Mouse (Mus musculus): ENCODE measurements around the gene B3gnt6. TPM values are rescaled to one million over a fixed set of nuclear protein-coding genes. Genes with fewer than 3 reads are reported as not detected.
"Not testable (repeated sequence)": the region's sequence is repeated elsewhere in the genome, so short reads cannot be mapped to it uniquely, and the experiment has no call there.

The B3gnt6 gene
- polyA plus RNA-seq, 1 experiment from 2014 or later = 0.15 TPM

- WGBS = 66% methylated on average over 3 of the region's 3 CpGs
- H3K4me2 ChIP-seq = no peak overlapping the region
- peaks cover 76% of the 10 kb centered on the region for H3K27me3 ChIP-seq
- H3K9me3 ChIP-seq = no peaks in the 10 kb centered on the region
- no peaks in the 10 kb centered on the region for H3K36me3 ChIP-seq (replicated peaks)
- H3K27ac ChIP-seq = no peak overlapping the region
- H3K9ac ChIP-seq = no peak overlapping the region
- no peak overlapping the region for H3K4me3 ChIP-seq (replicated peaks)
- ATAC-seq (ENCODE audit: low FRiP score) = no peak
- H3K4me1 ChIP-seq = peaks cover 39% of the 10 kb centered on the region
Measured at GRCm38 (mm10) chr7:98189745-98190144, 9.5 kb downstream of the B3gnt6 start.

- Histone ChIP-seq H3K27ac (no peak overlapping the region), H3K4me2 (no peak overlapping the region), H3K9ac (no peak overlapping the region), H3K27me3 (peaks cover 75% of the 10 kb centered on the region), H3K9me3 (no peaks in the 10 kb centered on the region), H3K36me3 (replicated peaks) (no peaks in the 10 kb centered on the region), H3K4me1 (peaks cover 29% of the 10 kb centered on the region), H3K4me3 (replicated peaks) (no peak overlapping the region)
- no peak for ATAC-seq (ENCODE audit: low FRiP score)
- WGBS = 94% methylated on average over 2 of the region's 2 CpGs
Measured at GRCm38 (mm10) chr7:98188680-98189079, 10.6 kb downstream of the B3gnt6 start.

GRCm38 (mm10) chr7:98188238-98188637 is 11.0 kb downstream of the B3gnt6 start:
- Histone ChIP-seq H3K36me3 (replicated peaks) (no peaks in the 10 kb centered on the region), H3K4me3 (replicated peaks) (no peak overlapping the region), H3K27me3 (peaks cover 74% of the 10 kb centered on the region), H3K4me2 (no peak overlapping the region), H3K9ac (no peak overlapping the region), H3K4me1 (peaks cover 25% of the 10 kb centered on the region), H3K9me3 (no peaks in the 10 kb centered on the region), H3K27ac (no peak overlapping the region)
- ATAC-seq (ENCODE audit: low FRiP score) = no peak
- 93% methylated on average over 2 of the region's 2 CpGs for WGBS

DNA sequence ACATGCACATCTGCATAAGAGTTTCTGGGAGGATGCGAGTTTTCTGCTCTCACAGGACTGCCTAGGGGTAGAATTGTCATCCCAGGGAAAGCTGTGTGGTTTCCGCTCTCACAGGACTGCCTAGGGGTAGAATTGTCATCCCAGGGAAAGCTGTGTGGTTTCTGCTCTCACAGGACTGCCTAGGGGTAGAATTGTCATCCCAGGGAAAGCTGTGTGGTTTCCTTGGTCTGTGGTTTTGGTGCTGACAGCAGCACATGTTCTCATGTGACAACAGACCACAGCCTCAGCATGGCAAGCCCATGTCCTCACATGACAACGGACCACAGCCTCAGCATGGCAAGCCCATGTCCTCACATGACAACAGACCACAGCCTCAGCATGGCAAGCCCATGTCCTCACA is 11.9 kb downstream of the B3gnt6 start:
- not testable (repeated sequence) for H3K4me2 ChIP-seq
- 64% methylated on average over 3 of the region's 3 CpGs for WGBS

DNA sequence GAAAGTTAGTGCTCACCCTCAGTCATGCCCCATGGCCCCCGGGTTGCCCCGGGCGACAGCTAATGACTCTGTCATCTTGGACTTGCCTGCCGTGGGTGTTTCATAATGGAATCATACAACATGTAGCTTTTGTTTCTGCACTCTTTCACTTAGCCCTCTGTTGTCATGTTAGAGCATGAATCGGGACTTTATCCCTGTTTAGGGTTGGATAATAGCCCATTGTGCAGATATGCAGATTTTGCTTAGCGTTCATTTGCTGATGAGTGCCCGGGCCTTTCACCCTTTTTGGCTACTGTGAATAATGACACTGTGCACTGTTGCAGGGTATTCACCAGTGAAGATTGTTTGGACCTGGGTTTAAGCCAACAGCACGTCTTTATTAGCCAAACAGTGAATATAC is 12.6 kb downstream of the B3gnt6 start:
- ATAC-seq (ENCODE audit: low FRiP score) = peak; percentile 90
- Histone ChIP-seq H3K9ac (no peak overlapping the region), H3K4me2 (no peak overlapping the region), H3K27ac (peak overlapping the region; percentile 66; the same call in 1 of the 2 replicates), H3K4me1 (peaks cover 25% of the 10 kb centered on the region), H3K4me3 (replicated peaks) (no peak overlapping the region), H3K9me3 (no peaks in the 10 kb centered on the region), H3K36me3 (replicated peaks) (no peaks in the 10 kb centered on the region), H3K27me3 (peaks cover 73% of the 10 kb centered on the region)
- 15% methylated on average over 8 of the region's 8 CpGs for WGBS

More for the DNA sequence above, 11.9 kb downstream of the B3gnt6 start:
- H3K4me1 ChIP-seq = peaks cover 25% of the 10 kb centered on the region
- H3K36me3 ChIP-seq (replicated peaks); ATAC-seq (ENCODE audit: low FRiP score); H3K9ac ChIP-seq; H3K9me3 ChIP-seq; H3K4me3 ChIP-seq (replicated peaks): not testable (repeated sequence)
- peaks cover 74% of the 10 kb centered on the region for H3K27me3 ChIP-seq
- H3K27ac ChIP-seq = peak overlapping the region; percentile 66

- H3K36me3 ChIP-seq (replicated peaks) = no peaks in the 10 kb centered on the region
- no peak overlapping the region for H3K4me2 ChIP-seq
- H3K4me3 ChIP-seq (replicated peaks) = no peak overlapping the region
- 79% methylated on average over 6 of the region's 6 CpGs for WGBS
- no peak overlapping the region for H3K9ac ChIP-seq
- peaks cover 25% of the 10 kb centered on the region for H3K4me1 ChIP-seq
- H3K9me3 ChIP-seq = no peaks in the 10 kb centered on the region
- peaks cover 69% of the 10 kb centered on the region for H3K27me3 ChIP-seq
- ATAC-seq (ENCODE audit: low FRiP score) = no peak
- H3K27ac ChIP-seq = no peak overlapping the region
Measured at GRCm38 (mm10) chr7:98185326-98185725, 14.0 kb downstream of the B3gnt6 start.

DNA sequence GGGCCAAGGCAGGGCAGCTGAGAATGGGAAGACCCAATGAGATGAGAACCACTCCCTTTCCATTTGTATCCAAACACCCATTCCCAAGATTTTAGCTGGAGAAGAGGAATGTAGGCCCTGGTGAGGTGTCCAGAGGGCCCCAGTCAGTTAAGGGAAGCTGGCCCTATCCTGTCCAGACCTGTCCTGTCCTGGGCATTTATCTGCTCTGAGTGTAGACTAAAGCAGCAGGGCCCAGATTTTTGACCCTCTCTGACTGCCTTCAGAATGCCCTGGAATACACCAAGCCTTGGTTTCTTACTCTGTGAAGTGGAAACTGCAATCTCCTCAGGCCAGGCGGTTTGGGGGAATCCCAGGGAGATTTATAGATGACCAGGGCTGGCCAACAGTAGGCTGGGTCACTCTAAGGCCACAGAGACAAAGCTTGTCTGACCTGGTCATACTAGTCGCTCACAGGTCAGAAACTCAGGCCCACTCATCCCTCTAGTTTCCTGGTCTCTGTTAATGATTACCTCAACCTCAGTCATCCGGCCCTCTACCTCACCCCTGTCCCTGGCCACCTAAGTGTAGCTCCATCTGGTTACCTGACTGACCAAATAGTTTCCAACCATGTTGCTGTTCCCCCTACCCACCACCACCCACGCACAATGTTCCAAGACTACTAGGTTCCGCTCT is 20.6 kb downstream of the B3gnt6 start:
- no peaks in the 10 kb centered on the region for H3K9me3 ChIP-seq
- no peak overlapping the region for H3K27ac ChIP-seq
- peak; percentile 39 for ATAC-seq (ENCODE audit: low FRiP score)
- peak overlapping the region; percentile 83 for H3K4me2 ChIP-seq
- peak overlapping the region; percentile 74 for H3K4me3 ChIP-seq (replicated peaks)
- H3K9ac ChIP-seq = peak overlapping the region; percentile 42; the same call in 1 of the 2 replicates
- WGBS = 92% methylated on average over 5 of the region's 5 CpGs
- H3K4me1 ChIP-seq = peaks cover 16% of the 10 kb centered on the region
- H3K36me3 ChIP-seq (replicated peaks) = no peaks in the 10 kb centered on the region
- H3K27me3 ChIP-seq = peaks cover 68% of the 10 kb centered on the region

GRCm38 (mm10) chr7:98177929-98178559 is 21.2 kb downstream of the B3gnt6 start, which contains the start of gene Capn5:
Capn5 (minus strand) TSS chr7:98178274.
- peak within 1 kb of the TSS; percentile 70 for H3K9ac ChIP-seq
- H3K4me1 ChIP-seq = peaks cover 16% of the 10 kb centered on the region
- no peaks in the 10 kb centered on the region for H3K36me3 ChIP-seq (replicated peaks)
- H3K4me3 ChIP-seq (replicated peaks) = peak within 1 kb of the TSS; percentile 74
- ATAC-seq (ENCODE audit: low FRiP score) = peak; percentile 86
- no peak within 1 kb of the TSS for H3K27ac ChIP-seq
- no peaks in the 10 kb centered on the region for H3K9me3 ChIP-seq
- WGBS = 2% methylated on average over 39 of the region's 44 CpGs
- H3K27me3 ChIP-seq = peaks cover 63% of the 10 kb centered on the region
- H3K4me2 ChIP-seq = peak within 1 kb of the TSS; percentile 83

DNA sequence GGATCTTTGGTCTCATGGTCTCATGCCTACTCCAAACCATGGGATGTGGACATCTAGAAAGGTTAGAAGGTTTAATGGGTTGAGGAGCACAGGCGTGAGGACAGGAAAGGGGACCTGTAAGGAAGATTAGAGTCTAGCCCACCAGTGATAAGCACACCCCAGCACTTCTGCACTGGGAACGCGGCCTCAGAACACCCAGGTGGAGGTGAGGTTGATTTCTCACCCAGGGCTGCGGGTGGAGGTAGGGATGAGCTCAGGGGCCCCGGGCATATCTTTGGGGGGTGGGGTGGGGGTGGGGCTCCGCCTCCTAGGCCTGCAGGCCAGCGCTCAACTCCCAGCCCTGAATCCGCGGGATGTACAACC is 21.7 kb downstream of the B3gnt6 start:
- no peak overlapping the region for H3K27ac ChIP-seq
- H3K4me3 ChIP-seq (replicated peaks) = peak overlapping the region; percentile 74
- H3K4me1 ChIP-seq = peaks cover 16% of the 10 kb centered on the region
- H3K9ac ChIP-seq = peak overlapping the region; percentile 70
- ATAC-seq (ENCODE audit: low FRiP score) = peak; percentile 53; the same call in 1 of the 2 replicates
- no peaks in the 10 kb centered on the region for H3K9me3 ChIP-seq
- WGBS = 11% methylated on average over 9 of the region's 9 CpGs
- peak overlapping the region; percentile 83 for H3K4me2 ChIP-seq
- H3K27me3 ChIP-seq = peaks cover 58% of the 10 kb centered on the region
- H3K36me3 ChIP-seq (replicated peaks) = no peaks in the 10 kb centered on the region

DNA sequence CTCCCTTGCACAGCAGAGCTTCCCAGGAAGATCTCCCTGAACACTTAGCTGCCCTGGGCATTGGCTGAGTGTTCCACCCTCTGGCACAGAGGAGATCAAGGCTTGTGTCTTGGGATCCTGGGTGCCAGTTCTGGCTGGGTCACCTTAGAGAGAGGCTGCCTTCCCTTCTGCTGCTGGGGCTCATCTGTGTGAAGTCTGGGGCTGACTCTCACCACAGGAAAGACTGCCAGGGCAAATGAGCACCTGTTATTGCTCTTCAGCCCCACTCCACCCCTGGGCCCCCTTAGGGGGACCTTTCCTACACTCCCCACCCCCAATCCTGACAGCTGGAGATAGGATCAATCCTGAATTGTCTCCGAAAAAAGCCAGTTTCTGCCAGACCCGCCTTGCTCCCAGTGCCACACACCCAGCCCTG is 22.2 kb downstream of the B3gnt6 start:
- H3K36me3 ChIP-seq (replicated peaks) = no peaks in the 10 kb centered on the region
- WGBS = 61% methylated on average over 2 of the region's 2 CpGs
- peaks cover 16% of the 10 kb centered on the region for H3K4me1 ChIP-seq
- H3K27me3 ChIP-seq = peaks cover 53% of the 10 kb centered on the region
- H3K27ac ChIP-seq = no peak overlapping the region
- peak overlapping the region; percentile 74 for H3K4me3 ChIP-seq (replicated peaks)
- peak overlapping the region; percentile 70; the same call in 1 of the 2 replicates for H3K9ac ChIP-seq
- ATAC-seq (ENCODE audit: low FRiP score) = no peak
- H3K4me2 ChIP-seq = peak overlapping the region; percentile 83
- H3K9me3 ChIP-seq = no peaks in the 10 kb centered on the region

DNA sequence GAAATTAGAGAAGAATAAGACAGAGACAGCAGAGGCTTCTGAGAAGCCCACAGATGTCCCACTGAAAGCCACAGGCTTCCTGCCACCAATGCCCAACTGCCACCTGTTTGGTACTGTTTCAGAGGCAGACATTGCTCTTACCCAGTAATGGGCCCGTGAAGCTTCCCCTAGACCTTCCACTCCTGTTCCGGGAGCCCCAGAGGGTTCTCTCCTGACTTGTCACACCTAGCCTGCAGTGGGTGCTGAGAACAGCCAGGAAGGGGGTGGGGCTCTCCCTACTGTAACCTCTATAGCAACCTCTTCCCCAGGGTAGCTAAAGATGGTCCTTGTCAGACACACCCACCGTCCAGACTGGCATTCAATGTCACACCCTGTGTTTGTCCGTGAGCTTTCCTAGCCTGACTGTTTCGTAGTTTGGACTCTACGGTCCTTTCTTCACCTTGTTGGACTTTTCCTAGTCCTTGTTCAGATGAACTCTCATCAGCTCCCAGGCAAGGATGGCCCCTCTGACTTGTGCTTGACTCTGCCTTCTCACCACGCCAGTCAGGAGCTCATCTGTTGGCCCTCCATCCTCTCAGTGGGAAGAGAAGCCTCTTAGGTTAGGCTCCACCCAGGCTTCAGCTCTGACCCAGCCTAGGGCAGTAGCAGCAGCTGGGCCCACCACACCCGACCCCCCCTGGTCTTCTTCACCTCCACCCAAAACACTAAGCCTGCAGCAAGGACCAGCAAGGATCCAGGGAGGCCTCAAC is 22.8 kb downstream of the B3gnt6 start:
- H3K27ac ChIP-seq = no peak overlapping the region
- no peaks in the 10 kb centered on the region for H3K36me3 ChIP-seq (replicated peaks)
- peaks cover 19% of the 10 kb centered on the region for H3K4me1 ChIP-seq
- 0 out of 2 replicates have a peak overlapping the region, but pooled peaks have one; percentile 12 for H3K9ac ChIP-seq
- no peaks in the 10 kb centered on the region for H3K9me3 ChIP-seq
- 77% methylated on average over 8 of the region's 8 CpGs for WGBS
- peak overlapping the region; percentile 83 for H3K4me2 ChIP-seq
- ATAC-seq (ENCODE audit: low FRiP score) = no peak
- peaks cover 48% of the 10 kb centered on the region for H3K27me3 ChIP-seq
- no peak overlapping the region for H3K4me3 ChIP-seq (replicated peaks)

Measured in forebrain, embryonic 12.5 days (tissue).